Mouse (Mus musculus) E14TG2a.4 (cell line): ENCODE measurements around the gene Rsph3b.
"Not testable (repeated sequence)": the region's sequence is repeated elsewhere in the genome, so short reads cannot be mapped to it uniquely, and the experiment has no call there.

Source experiments
- CTCF ChIP-seq: conservative IDR thresholded peaks from 2 replicates; pipeline ENCODE4 v1.5.1; 2014; ENCODE audit warnings: low read length
- NANOG ChIP-seq: IDR thresholded peaks from 2 replicates; pipeline ENCODE4 v1.6.1; 2014; ENCODE audit warnings: borderline replicate concordance, low read length, mixed read lengths

- not testable (repeated sequence) for TF ChIP-seq CTCF, NANOG
Observed at GRCm38 (mm10) chr17:6960776-6961175, 12.3 kb upstream of the Rsph3b start, which contains the start of gene Tagap1.
